Mouse (Mus musculus): ENCODE measurements around the gene Tmem88. TPM values are rescaled to one million over a fixed set of nuclear protein-coding genes. Genes with fewer than 3 reads are reported as not detected.

Gene Tmem88
- total RNA-seq, 2 experiments from 2014 or later, result 37.1 to 38.3 TPM

DNA sequence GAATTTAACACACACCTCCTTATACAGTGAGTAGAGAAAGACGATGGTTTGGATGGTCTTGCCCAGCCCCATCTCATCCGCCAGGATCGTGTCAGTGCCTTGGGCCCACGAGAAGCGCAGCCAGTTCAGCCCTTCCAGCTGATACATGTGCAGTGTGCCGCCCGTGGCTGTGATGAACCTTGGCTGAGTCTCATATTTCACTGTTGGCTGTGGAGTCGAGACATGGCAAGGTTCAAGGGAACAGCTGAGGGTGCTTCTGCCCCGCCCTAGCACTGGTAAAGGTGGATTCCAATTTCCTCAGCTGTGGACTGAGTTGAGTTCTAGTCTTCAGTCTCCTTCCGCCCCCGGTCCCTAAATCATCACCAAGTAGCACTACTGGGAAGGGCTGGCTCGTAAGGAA lies 40.3 kb downstream of the Tmem88 start:
- DNase-seq, result no peak

DNA sequence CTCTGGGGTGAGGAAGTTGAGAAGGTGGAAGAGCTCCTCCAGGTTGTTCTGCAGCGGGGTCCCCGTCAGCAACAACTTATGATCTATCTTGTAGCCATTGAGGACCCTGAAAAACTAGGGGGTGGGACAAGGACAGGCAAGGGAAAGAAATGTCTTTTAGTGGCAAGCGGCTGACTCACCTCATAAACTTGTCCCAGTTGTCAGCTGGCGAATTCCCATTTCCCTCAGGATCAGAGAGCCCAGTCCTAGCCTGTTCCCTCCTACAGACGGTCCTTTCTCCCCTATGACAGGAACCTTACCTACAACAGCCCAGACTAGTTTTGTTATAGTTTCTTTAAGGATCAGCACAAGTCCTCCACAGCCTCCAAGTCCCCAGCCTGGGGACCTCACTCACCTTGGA lies 41.5 kb downstream of the Tmem88 start:
- DNase-seq, result no peak

Other genes starting within 250 kb of the Tmem88 start
- not detected for gene Alox12b, start 241.2 kb downstream of the Tmem88 start, total RNA-seq (2021)
- 1 to 10 TPM; 3.8 to 5.0 TPM for gene Alox8, start 200.4 kb downstream of the Tmem88 start, total RNA-seq (2021)
- under 1 TPM; 0.09 to 0.12 TPM for gene Gucy2e, start 161.2 kb downstream of the Tmem88 start, total RNA-seq (2021)
- gene Cntrob, start 74.5 kb downstream of the Tmem88 start, total RNA-seq (2021), result 10 to 100 TPM; 14.8 to 17.9 TPM
- gene Trappc1, start 74.3 kb downstream of the Tmem88 start, total RNA-seq (2021), result 10 to 100 TPM; 81.6 to 86.4 TPM
- gene Kcnab3, start 72.0 kb downstream of the Tmem88 start, total RNA-seq (2021), result 1 to 10 TPM; 1.5 to 2.1 TPM
- gene Rnf227, start 57.8 kb downstream of the Tmem88 start, total RNA-seq (2021), result 1 to 10 TPM; 2.4 to 3.1 TPM
- 10 to 100 TPM; 75.3 to 76.7 TPM for gene Chd3, start 28.8 kb downstream of the Tmem88 start, total RNA-seq (2021)
- gene Naa38, start 2.7 kb downstream of the Tmem88 start, total RNA-seq (2021), result 100 to 1,000 TPM in 1 of 2 experiments, 10 to 100 TPM in 1; 92.3 to 101 TPM
- gene Cyb5d1, start 2.6 kb downstream of the Tmem88 start, total RNA-seq (2021), result 10 to 100 TPM; 21.3 to 22.1 TPM
- 10 to 100 TPM; 48.3 to 49.7 TPM for gene Kdm6b, start 15.4 kb upstream of the Tmem88 start, total RNA-seq (2021)
- gene Dnah2, start 150.9 kb upstream of the Tmem88 start, total RNA-seq (2021), result under 1 TPM; 0.20 to 0.50 TPM
- gene Efnb3, start 162.0 kb upstream of the Tmem88 start, total RNA-seq (2021), result 100 to 1,000 TPM in 1 of 2 experiments, 10 to 100 TPM in 1; 98.5 to 117 TPM
- gene Wrap53, start 182.0 kb upstream of the Tmem88 start, total RNA-seq (2021), result 1 to 10 TPM; 5.8 to 7.0 TPM
- 10 to 100 TPM; 41.6 to 46.1 TPM for gene Trp53, start 182.1 kb upstream of the Tmem88 start, total RNA-seq (2021)
- gene Atp1b2, start 207.7 kb upstream of the Tmem88 start, total RNA-seq (2021), result 10 to 100 TPM; 27.0 to 29.1 TPM
- gene Shbg, start 219.7 kb upstream of the Tmem88 start, total RNA-seq (2021), result not detected
- 1 to 10 TPM; 5.3 to 6.7 TPM for gene Sat2, start 223.8 kb upstream of the Tmem88 start, total RNA-seq (2021)
- 10 to 100 TPM; 81.4 to 83.6 TPM for gene Fxr2, start 234.8 kb upstream of the Tmem88 start, total RNA-seq (2021)